ENCODE assay signal across 23 mouse cellular contexts in the genomic region with DNA sequence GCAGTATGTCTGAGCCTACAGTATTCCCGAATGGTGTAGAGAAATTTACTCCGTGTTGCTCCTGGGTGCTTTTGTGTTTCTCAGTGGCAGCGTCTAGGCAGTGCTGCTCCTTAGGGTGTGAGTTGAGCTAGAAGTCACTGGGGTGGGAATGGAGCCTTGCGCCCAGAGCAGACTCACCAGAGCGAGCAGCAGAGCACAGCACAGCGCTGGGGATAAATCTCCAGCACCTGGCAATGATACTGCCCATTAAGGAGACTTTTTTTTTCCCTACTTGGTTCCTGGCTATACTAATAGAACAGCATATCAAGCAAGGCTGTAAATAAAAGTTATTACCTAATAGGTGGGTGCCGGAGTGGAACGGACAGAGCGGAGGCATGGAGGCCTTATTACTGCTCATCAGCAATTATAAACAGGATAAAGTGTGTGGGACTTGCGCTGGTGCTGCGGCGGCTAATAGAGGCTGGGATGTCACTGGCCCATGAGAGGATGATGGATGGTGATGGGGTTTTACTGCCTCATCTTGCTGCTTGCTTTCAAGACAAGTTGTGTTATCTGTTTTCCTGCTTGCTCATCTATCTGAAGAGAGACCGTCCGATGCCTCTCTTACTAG.
DNase-seq lines count a peak whose midpoint lies in the region; ATAC-seq and TF ChIP-seq lines count a peak whose summit lies in the region.
"Had no signal": no experiment of that assay in that cellular context is flagged by ENCODE, and none has a peak within 500 bp of the region (broad histone marks: within the 10 kb centered on the region; RNA-seq: fewer than 3 reads in every experiment).

No protein-coding gene starts in this region.

- TF ChIP-seq CTCF in intestine, postnatal 0 days (IDR thresholded peaks at IDR 0.05; ENCODE audit: low read depth), result no peak

- no peak overlapping the region for H3K4me2 ChIP-seq in intestine, embryonic 16.5 days (ENCODE audit: low read depth, low read length)
- H3K4me2 ChIP-seq in intestine, postnatal 0 days (replicated peaks; ENCODE audit: low read depth), result no peak overlapping the region
- no peak overlapping the region for H3K4me2 ChIP-seq in midbrain, embryonic 14.5 days (ENCODE audit: low read length)
- H3K4me2 ChIP-seq in midbrain, embryonic 15.5 days, result no peak overlapping the region
- H3K4me2 ChIP-seq in hindbrain, embryonic 15.5 days, result no peak overlapping the region
- no peak overlapping the region for H3K4me2 ChIP-seq in neural tube, embryonic 15.5 days
- H3K4me2 ChIP-seq: embryonic facial prominence, embryonic 13.5 days; forebrain, embryonic 12.5 days; limb, embryonic 13.5 days; liver, embryonic 13.5 days had no signal

- DNase-seq in midbrain, embryonic 14.5 days, result no peak
- no peak for DNase-seq in gastrocnemius, postnatal 25 days
- no peak for DNase-seq in right cerebral cortex, adult 2 months (ENCODE audit: low spot score in 2 of 2)
- DNase-seq: adrenal gland, postnatal 25 days; cerebellum, adult 8-10 months; cerebellum, postnatal 36 days; embryo, embryonic 11 days; kidney, adult 11 months; layer of hippocampus, adult 9-11 months; liver, embryonic 13.5 days; lung, adult 2 months; lung, postnatal 14 days had no signal

- no peak overlapping the region for H3K4me3 ChIP-seq in intestine, embryonic 16.5 days (ENCODE audit: low read length)
- no peak overlapping the region for H3K4me3 ChIP-seq in intestine, postnatal 0 days (ENCODE audit: low read depth, low read length)
- H3K4me3 ChIP-seq in midbrain, embryonic 14.5 days (replicated peaks; ENCODE audit: low read depth, low read length), result no peak overlapping the region
- H3K4me3 ChIP-seq in midbrain, embryonic 15.5 days, result no peak overlapping the region
- no peak overlapping the region for H3K4me3 ChIP-seq in hindbrain, embryonic 15.5 days
- no peak overlapping the region for H3K4me3 ChIP-seq in neural tube, embryonic 15.5 days (replicated peaks)
- H3K4me3 ChIP-seq: embryonic facial prominence, embryonic 13.5 days; erythroblast, embryonic 14.5 days; forebrain, embryonic 12.5 days; heart, embryonic 10.5 days; limb, embryonic 13.5 days; liver, embryonic 13.5 days had no signal

- no peaks in the 10 kb centered on the region for H3K27me3 ChIP-seq in intestine, embryonic 16.5 days (replicated peaks; ENCODE audit: control insufficient read depth, insufficient read depth, low read length)
- no peaks in the 10 kb centered on the region for H3K27me3 ChIP-seq in intestine, postnatal 0 days (replicated peaks; ENCODE audit: control insufficient read depth, insufficient read depth, low read length)
- H3K27me3 ChIP-seq in midbrain, embryonic 14.5 days (ENCODE audit: control insufficient read depth, insufficient read depth, low read length), result no peaks in the 10 kb centered on the region
- H3K27me3 ChIP-seq in midbrain, embryonic 15.5 days (replicated peaks), result no peaks in the 10 kb centered on the region
- H3K27me3 ChIP-seq in hindbrain, embryonic 15.5 days, result no peaks in the 10 kb centered on the region
- H3K27me3 ChIP-seq in neural tube, embryonic 15.5 days (replicated peaks), result no peaks in the 10 kb centered on the region
- H3K27me3 ChIP-seq: embryonic facial prominence, embryonic 13.5 days; forebrain, embryonic 12.5 days; limb, embryonic 13.5 days; liver, embryonic 13.5 days had no signal

- peaks cover 20% of the 10 kb centered on the region for H3K4me1 ChIP-seq in intestine, embryonic 16.5 days (ENCODE audit: control insufficient read depth, insufficient read depth, low read length)
- no peaks in the 10 kb centered on the region for H3K4me1 ChIP-seq in intestine, postnatal 0 days (replicated peaks; ENCODE audit: control insufficient read depth, insufficient read depth, low read length)
- H3K4me1 ChIP-seq in midbrain, embryonic 14.5 days (ENCODE audit: control insufficient read depth, insufficient read depth, low read length), result peaks cover 39% of the 10 kb centered on the region
- peaks cover 49% of the 10 kb centered on the region for H3K4me1 ChIP-seq in midbrain, embryonic 15.5 days
- peaks cover 53% of the 10 kb centered on the region for H3K4me1 ChIP-seq in hindbrain, embryonic 15.5 days (replicated peaks)
- H3K4me1 ChIP-seq in neural tube, embryonic 15.5 days, result peaks cover 37% of the 10 kb centered on the region

- ATAC-seq in intestine, embryonic 16.5 days, result 0 out of 2 replicates have a peak, but pooled peaks have one; percentile 32
- ATAC-seq in intestine, postnatal 0 days, result no peak
- no peak for ATAC-seq in midbrain, embryonic 14.5 days (ENCODE audit: low FRiP score, low TSS enrichment)
- no peak for ATAC-seq in midbrain, embryonic 15.5 days (replicated peaks)
- ATAC-seq in hindbrain, embryonic 15.5 days (ENCODE audit: low FRiP score, low read depth), result peak; percentile 63; the same call in 1 of the 2 replicates
- peak; percentile 75 for ATAC-seq in neural tube, embryonic 15.5 days (ENCODE audit: low FRiP score)
- ATAC-seq: CD4-positive, CD25-positive, alpha-beta regulatory T cell, adult 4 months had no signal

- no peaks in the 10 kb centered on the region for H3K9me3 ChIP-seq in intestine, embryonic 16.5 days (ENCODE audit: control insufficient read depth, low read length)
- no peaks in the 10 kb centered on the region for H3K9me3 ChIP-seq in intestine, postnatal 0 days (ENCODE audit: control insufficient read depth)
- no peaks in the 10 kb centered on the region for H3K9me3 ChIP-seq in midbrain, embryonic 14.5 days (ENCODE audit: control insufficient read depth, low read length)
- H3K9me3 ChIP-seq in midbrain, embryonic 15.5 days, result no peaks in the 10 kb centered on the region
- no peaks in the 10 kb centered on the region for H3K9me3 ChIP-seq in hindbrain, embryonic 15.5 days
- no peaks in the 10 kb centered on the region for H3K9me3 ChIP-seq in neural tube, embryonic 15.5 days (replicated peaks)
- H3K9me3 ChIP-seq: embryonic facial prominence, embryonic 13.5 days; forebrain, embryonic 12.5 days; heart, embryonic 10.5 days; limb, embryonic 13.5 days; liver, embryonic 13.5 days had no signal

- 64% methylated on average over 14 of the region's 14 CpGs for WGBS in intestine, embryonic 16.5 days
- 73% methylated on average over 14 of the region's 14 CpGs for WGBS in intestine, postnatal 0 days
- 75% methylated on average over 14 of the region's 14 CpGs for WGBS in midbrain, embryonic 14.5 days
- WGBS in midbrain, embryonic 15.5 days, result 76% methylated on average over 14 of the region's 14 CpGs
- WGBS in hindbrain, embryonic 15.5 days, result 51% methylated on average over 14 of the region's 14 CpGs
- WGBS in neural tube, embryonic 15.5 days, result 33% methylated on average over 14 of the region's 14 CpGs

- H3K9ac ChIP-seq in intestine, embryonic 16.5 days (ENCODE audit: low read depth, low read length), result no peak overlapping the region
- no peak overlapping the region for H3K9ac ChIP-seq in intestine, postnatal 0 days (ENCODE audit: low read depth, low read length)
- H3K9ac ChIP-seq in midbrain, embryonic 14.5 days (replicated peaks; ENCODE audit: low read length), result no peak overlapping the region
- H3K9ac ChIP-seq in midbrain, embryonic 15.5 days, result no peak overlapping the region
- H3K9ac ChIP-seq in hindbrain, embryonic 15.5 days, result no peak overlapping the region
- no peak overlapping the region for H3K9ac ChIP-seq in neural tube, embryonic 15.5 days (replicated peaks)
- H3K9ac ChIP-seq: embryonic facial prominence, embryonic 13.5 days; forebrain, embryonic 12.5 days; limb, embryonic 13.5 days; liver, embryonic 13.5 days had no signal

- no peaks in the 10 kb centered on the region for H3K36me3 ChIP-seq in intestine, embryonic 16.5 days (ENCODE audit: control insufficient read depth, insufficient read depth, low read length)
- no peaks in the 10 kb centered on the region; the same call in 1 of the 2 replicates for H3K36me3 ChIP-seq in intestine, postnatal 0 days (ENCODE audit: control insufficient read depth, insufficient read depth)
- H3K36me3 ChIP-seq in midbrain, embryonic 14.5 days (ENCODE audit: control insufficient read depth, insufficient read depth, low read length), result no peaks in the 10 kb centered on the region
- no peaks in the 10 kb centered on the region for H3K36me3 ChIP-seq in midbrain, embryonic 15.5 days (replicated peaks)
- H3K36me3 ChIP-seq in hindbrain, embryonic 15.5 days, result no peaks in the 10 kb centered on the region
- H3K36me3 ChIP-seq in neural tube, embryonic 15.5 days, result no peaks in the 10 kb centered on the region
- H3K36me3 ChIP-seq: embryonic facial prominence, embryonic 13.5 days; forebrain, embryonic 12.5 days; heart, embryonic 10.5 days; limb, embryonic 13.5 days; liver, embryonic 13.5 days had no signal

- no peak overlapping the region for H3K27ac ChIP-seq in intestine, embryonic 16.5 days (ENCODE audit: low read length)
- H3K27ac ChIP-seq in intestine, postnatal 0 days (ENCODE audit: low read depth, low read length), result no peak overlapping the region
- peak overlapping the region; percentile 20; the same call in 1 of the 2 replicates for H3K27ac ChIP-seq in midbrain, embryonic 14.5 days (replicated peaks; ENCODE audit: low read depth, low read length)
- no peak overlapping the region for H3K27ac ChIP-seq in midbrain, embryonic 15.5 days
- peak overlapping the region; percentile 37; the same call in 1 of the 2 replicates for H3K27ac ChIP-seq in hindbrain, embryonic 15.5 days (replicated peaks)
- H3K27ac ChIP-seq in neural tube, embryonic 15.5 days (replicated peaks), result peak overlapping the region; percentile 46
- H3K27ac ChIP-seq: embryonic facial prominence, embryonic 13.5 days; forebrain, embryonic 12.5 days; heart, embryonic 10.5 days; limb, embryonic 13.5 days; liver, embryonic 13.5 days had no signal

Comparison
In these comparisons a context has a peak if more than half of its experiments do, and no peak if none do; other contexts are left out.
1. ATAC-seq: peak in intestine, embryonic 16.5 days (single experiment), hindbrain, embryonic 15.5 days (single experiment) and neural tube, embryonic 15.5 days (single experiment); none in intestine, postnatal 0 days (single experiment), midbrain, embryonic 14.5 days (single experiment) and midbrain, embryonic 15.5 days (single experiment).
2. H3K27ac ChIP-seq: peak in midbrain, embryonic 14.5 days (single experiment), hindbrain, embryonic 15.5 days (single experiment) and neural tube, embryonic 15.5 days (single experiment); none in intestine, embryonic 16.5 days (single experiment), intestine, postnatal 0 days (single experiment) and midbrain, embryonic 15.5 days (single experiment).